Mouse (Mus musculus) T-helper 1 cell (primary cell): ENCODE measurements around the gene Ewsr1.

ENCODE experiments used
- in situ Hi-C: fragments of 300-600 bp; cut with MboI, MseI; formaldehyde crosslinking; loops from one replicate; pipeline ENCODE4 v1.15.1; 2025; ENCODE audit warnings: high pct_unique_total_duplicates

Ewsr1 gene

GRCm38 (mm10) chr11:5059230-5059629 is 39.8 kb downstream of the Ewsr1 start:
- in situ Hi-C loops, result no loop called here

- in situ Hi-C loops, result no loop called here
Observed at GRCm38 (mm10) chr11:5058783-5059182, 40.3 kb downstream of the Ewsr1 start.

GRCm38 (mm10) chr11:5057856-5058641 is 41.0 kb downstream of the Ewsr1 start, which contains the start of gene Rasl10a:
Gene Rasl10a, plus strand, starts transcription at chr11:5058128.
- in situ Hi-C loops, result no loop called here

GRCm38 (mm10) chr11:5057541-5057855 is 41.6 kb downstream of the Ewsr1 start:
- in situ Hi-C loops, result no loop called here

GRCm38 (mm10) chr11:5057064-5057463 is 42.0 kb downstream of the Ewsr1 start:
- in situ Hi-C loops, result no loop called here

- in situ Hi-C loops, result no loop called here
Observed at GRCm38 (mm10) chr11:5055945-5056938, 42.8 kb downstream of the Ewsr1 start.

GRCm38 (mm10) chr11:5054874-5055273 is 44.2 kb downstream of the Ewsr1 start:
- in situ Hi-C loops, result no loop called here

- in situ Hi-C loops, result no loop called here
Observed at GRCm38 (mm10) chr11:5054151-5054550, 44.9 kb downstream of the Ewsr1 start.

- in situ Hi-C loops, result no loop called here
Observed at GRCm38 (mm10) chr11:5052200-5052854, 46.7 kb downstream of the Ewsr1 start.

GRCm38 (mm10) chr11:5051629-5052028 is 47.4 kb downstream of the Ewsr1 start:
- in situ Hi-C loops, result no loop called here

GRCm38 (mm10) chr11:5046321-5046926 is 52.6 kb downstream of the Ewsr1 start:
- in situ Hi-C loops, result no loop called here

GRCm38 (mm10) chr11:5042645-5043381 is 56.3 kb downstream of the Ewsr1 start:
- in situ Hi-C loops, result no loop called here

- in situ Hi-C loops, result no loop called here
Observed at GRCm38 (mm10) chr11:5041144-5041780, 57.8 kb downstream of the Ewsr1 start.

- in situ Hi-C loops, result no loop called here
Observed at GRCm38 (mm10) chr11:5040585-5040984, 58.5 kb downstream of the Ewsr1 start.

- in situ Hi-C loops, result no loop called here
Observed at GRCm38 (mm10) chr11:5037146-5037854, 61.8 kb downstream of the Ewsr1 start.

- in situ Hi-C loops, result no loop called here
Observed at GRCm38 (mm10) chr11:5035421-5035820, 63.6 kb downstream of the Ewsr1 start.

- in situ Hi-C loops, result no loop called here
Observed at GRCm38 (mm10) chr11:5033136-5033535, 65.9 kb downstream of the Ewsr1 start.

- in situ Hi-C loops, result no loop called here
Observed at GRCm38 (mm10) chr11:5032706-5033105, 66.4 kb downstream of the Ewsr1 start.

GRCm38 (mm10) chr11:5028228-5028627 is 70.8 kb downstream of the Ewsr1 start:
- in situ Hi-C loops, result no loop called here

GRCm38 (mm10) chr11:5025108-5025507 is 74.0 kb downstream of the Ewsr1 start:
- in situ Hi-C loops, result no loop called here
